Mouse (Mus musculus) liver, embryonic 11.5 days (tissue): ENCODE results near the gene Prkab2. TPM values are rescaled to one million over a fixed set of nuclear protein-coding genes. Genes with fewer than 3 reads are reported as not detected.

Experiments used
- ATAC-seq: fragments of 200-750 bp; cut with Nextera tagmentation; replicated peaks from 2 replicates; pipeline ENCODE4 v1.8.0; 2017; ENCODE audit warnings: moderate number of reproducible peaks, mild to moderate bottlenecking, moderate TSS enrichment, moderate library complexity; ENCODE audit not compliant: low FRiP score
- DNase-seq: peaks from one replicate; pipeline ENCODE4 v3.0.0-alpha.2; 2017; ENCODE audit warnings: low spot score
- H3K27ac ChIP-seq: fragments of 300-500 bp; sonication (generic); 2 replicates; pipeline ENCODE4 v1.5.1; 2014; ENCODE audit warnings: mild to moderate bottlenecking, low read depth, low read length, control low read depth
- H3K27me3 ChIP-seq: fragments of 300-500 bp; sonication (generic); replicated peaks from 2 replicates; pipeline ENCODE4 v1.6.1; 2014; ENCODE audit warnings: low read length, mixed read lengths; ENCODE audit not compliant: control insufficient read depth, insufficient read depth
- H3K36me3 ChIP-seq: fragments of 300-500 bp; sonication (generic); 2 replicates; pipeline ENCODE4 v1.6.1; 2014; ENCODE audit warnings: mild to moderate bottlenecking, low read length, moderate library complexity, mixed read lengths; ENCODE audit not compliant: control insufficient read depth, insufficient read depth
- H3K4me1 ChIP-seq: fragments of 300-500 bp; sonication (generic); replicated peaks from 2 replicates; pipeline ENCODE4 v1.6.1; 2014; ENCODE audit warnings: low read length, mixed read lengths; ENCODE audit not compliant: control insufficient read depth, insufficient read depth
- H3K4me2 ChIP-seq: fragments of 300-500 bp; sonication (generic); 2 replicates; pipeline ENCODE4 v1.6.1; 2014; ENCODE audit warnings: mild to moderate bottlenecking, control low read depth, moderate library complexity
- H3K4me3 ChIP-seq: fragments of 300-500 bp; sonication (generic); 2 replicates; pipeline ENCODE4 v1.5.1; 2014; ENCODE audit warnings: low read depth, low read length, control low read depth
- H3K9ac ChIP-seq: fragments of 300-500 bp; sonication (generic); 2 replicates; pipeline ENCODE4 v1.6.1; 2014; ENCODE audit warnings: low read depth, low read length, control low read depth
- H3K9me3 ChIP-seq: fragments of 300-500 bp; sonication (generic); 2 replicates; pipeline ENCODE4 v1.6.1; 2016; ENCODE audit warnings: low read length, inconsistent platforms, mixed read lengths; ENCODE audit not compliant: control insufficient read depth
- WGBS: fragments of 180-500 bp; shearing (Covaris S2); extraction: QIAGEN DNeasy Blood & Tissue Kit; methylation state at CpG from one replicate; pipeline ENCODE4 v1.1.7; 2014; 5-methylcytosine and 5-hydroxymethylcytosine counted together
- polyA plus RNA-seq: library from polyadenylated mRNA; unstranded; fragments of >200 nt; fragmentation: Nextera tagmentation; extraction: Ambion mirVana; gene quantifications from 2 replicates; pipeline ENCODE4 v1.2.1, GENCODE M21; 2014

The Prkab2 gene
- polyA plus RNA-seq, 1 experiment from 2014 or later: 4.5 TPM

DNA sequence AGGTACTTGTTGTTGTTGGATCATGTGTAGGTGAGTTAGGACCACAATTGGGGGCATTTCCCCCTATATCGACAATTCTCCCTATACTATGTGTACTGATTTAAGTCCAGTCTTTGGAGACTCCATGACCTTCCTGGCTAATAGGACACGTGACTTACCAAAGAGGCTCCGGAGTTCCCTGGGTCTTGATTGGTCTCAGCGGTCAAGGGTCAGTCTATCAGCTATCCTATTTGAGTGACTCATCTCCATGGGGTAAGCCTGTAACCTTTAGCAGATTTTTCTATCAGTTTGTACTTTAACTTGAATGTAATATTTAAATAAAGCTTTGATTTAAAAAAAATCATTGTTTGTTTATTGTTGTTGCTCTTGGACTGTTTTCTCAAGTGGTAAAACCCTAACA, 37.3 kb upstream of the Prkab2 start:
- Histone ChIP-seq H3K9ac (no peak overlapping the region), H3K4me2 (no peak overlapping the region)
- WGBS: 87% methylated on average over 4 of the region's 4 CpGs

DNA sequence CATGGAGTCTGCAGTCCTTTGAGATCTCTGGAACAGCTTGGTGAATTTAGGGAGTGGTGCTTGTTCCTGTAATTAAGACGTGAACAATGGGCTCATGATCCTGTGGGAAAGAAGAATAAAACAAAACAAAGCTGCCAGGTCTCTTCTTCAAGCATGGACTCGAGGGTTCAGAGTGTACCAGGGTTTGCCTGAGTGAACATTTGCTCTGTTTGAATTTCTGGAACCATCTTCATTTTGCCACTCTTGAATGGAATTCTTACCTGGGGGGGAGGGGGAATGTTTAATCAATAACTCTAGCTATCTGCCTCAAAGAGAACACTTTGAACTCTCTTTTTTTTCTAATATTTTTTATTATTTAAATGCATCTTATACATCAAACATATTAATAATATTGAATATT, 33.4 kb upstream of the Prkab2 start:
- Histone ChIP-seq H3K4me3 (no peak overlapping the region), H3K36me3 (no peaks in the 10 kb centered on the region), H3K9ac (no peak overlapping the region), H3K27me3 (no peaks in the 10 kb centered on the region), H3K4me2 (no peak overlapping the region), H3K4me1 (peaks cover 7% of the 10 kb centered on the region; the same call in 1 of the 2 replicates), H3K9me3 (no peaks in the 10 kb centered on the region), H3K27ac (no peak overlapping the region)
- 59% methylated on average over 2 of the region's 2 CpGs for WGBS
- DNase-seq (no peak), ATAC-seq (no peak)

More for the DNA sequence above, 37.3 kb upstream of the Prkab2 start:
- DNase-seq (no peak), ATAC-seq (no peak)
- no peak overlapping the region for H3K27ac ChIP-seq
- no peaks in the 10 kb centered on the region for H3K4me1 ChIP-seq
- H3K27me3 ChIP-seq: no peaks in the 10 kb centered on the region
- H3K4me3 ChIP-seq: no peak overlapping the region
- no peaks in the 10 kb centered on the region for H3K9me3 ChIP-seq
- H3K36me3 ChIP-seq: no peaks in the 10 kb centered on the region

- H3K4me2 ChIP-seq: peak overlapping the region; percentile 69
- H3K27ac ChIP-seq: peak overlapping the region; percentile 30; the same call in 1 of the 2 replicates
- 59% methylated on average over 7 of the region's 7 CpGs for WGBS
- H3K36me3 ChIP-seq: no peaks in the 10 kb centered on the region
- 0 out of 2 replicates have a peak, but pooled peaks have one; percentile 24 for ATAC-seq
- H3K4me3 ChIP-seq: peak overlapping the region; percentile 59
- H3K4me1 ChIP-seq: peaks cover 7% of the 10 kb centered on the region; the same call in 1 of the 2 replicates
- H3K9me3 ChIP-seq: no peaks in the 10 kb centered on the region
- H3K27me3 ChIP-seq: no peaks in the 10 kb centered on the region
- no peak overlapping the region; the same call in 1 of the 2 replicates for H3K9ac ChIP-seq
- DNase-seq: no peak
Measured at GRCm38 (mm10) chr3:97627893-97628292, 30.1 kb upstream of the Prkab2 start.

DNA sequence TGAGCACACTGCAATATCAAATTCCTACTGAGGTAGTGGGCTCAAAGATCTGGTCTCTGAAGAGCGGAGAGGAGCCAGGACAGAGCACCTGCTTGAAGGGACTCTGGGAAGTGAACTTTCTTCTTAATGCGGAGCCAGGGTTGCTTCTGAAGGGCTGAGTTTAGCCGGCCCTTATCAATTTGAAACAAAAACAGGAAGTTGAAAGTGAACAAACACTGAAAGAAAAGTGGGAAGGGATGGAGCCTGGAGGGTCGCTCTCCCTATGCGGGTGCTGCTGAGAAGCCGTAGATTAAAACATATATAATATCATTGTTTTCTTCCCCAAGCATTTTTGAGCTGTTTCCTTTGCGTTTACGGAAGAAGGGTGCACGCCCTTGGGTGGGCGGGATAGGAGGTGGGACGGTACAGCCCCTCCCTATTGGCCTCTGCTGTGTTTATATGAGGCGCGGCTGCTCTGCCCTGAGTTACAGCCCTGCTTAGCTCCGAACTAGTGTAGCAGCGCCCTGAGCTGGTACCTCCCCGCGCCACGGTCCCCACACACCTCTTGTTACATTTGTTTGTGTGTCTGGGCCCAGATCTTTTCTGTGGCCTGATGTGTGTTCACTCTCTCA, 29.5 kb upstream of the Prkab2 start, which contains the start of gene Fmo5:
TSS of gene Fmo5 (plus strand) at position 414 of the 611 bp plus-strand sequence.
- WGBS: under 1% methylated on average over 18 of the region's 18 CpGs
- H3K9ac ChIP-seq: peak within 1 kb of the TSS; percentile 70

DNA sequence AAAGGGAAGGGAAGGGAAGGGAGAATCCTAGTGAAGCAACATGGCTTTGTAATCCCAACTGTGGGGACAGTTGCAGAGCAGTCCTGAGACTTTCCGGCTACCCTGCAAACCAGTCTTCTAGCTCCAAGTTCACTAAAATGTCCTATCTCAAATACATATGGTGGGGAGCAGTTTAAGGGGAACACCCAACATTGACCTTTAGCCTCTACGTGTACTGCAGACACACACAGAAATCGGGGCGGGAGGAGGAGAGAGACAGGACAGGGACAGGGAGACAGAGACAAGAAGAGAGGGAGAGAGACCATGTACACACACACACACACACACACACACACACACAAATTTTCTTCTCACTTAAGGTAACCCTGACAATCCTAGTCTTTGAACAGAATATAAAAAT, 28.1 kb upstream of the Prkab2 start:
- H3K27me3 ChIP-seq: no peaks in the 10 kb centered on the region
- no peak overlapping the region for H3K4me3 ChIP-seq
- 85% methylated on average over 4 of the region's 4 CpGs for WGBS

More for the DNA sequence above, 29.5 kb upstream of the Prkab2 start, which contains the start of gene Fmo5:
- Histone ChIP-seq H3K4me1 (peaks cover 7% of the 10 kb centered on the region; the same call in 1 of the 2 replicates), H3K36me3 (no peaks in the 10 kb centered on the region), H3K4me2 (peak within 1 kb of the TSS; percentile 69), H3K4me3 (peak within 1 kb of the TSS; percentile 59), H3K27ac (peak within 1 kb of the TSS; percentile 30; the same call in 1 of the 2 replicates), H3K9me3 (no peaks in the 10 kb centered on the region), H3K27me3 (no peaks in the 10 kb centered on the region)
- DNase-seq (peak; percentile 66), ATAC-seq (peak; percentile 100)

GRCm38 (mm10) chr3:97630746-97631145, 27.2 kb upstream of the Prkab2 start:
- Histone ChIP-seq H3K9me3 (no peaks in the 10 kb centered on the region), H3K9ac (no peak overlapping the region), H3K36me3 (no peaks in the 10 kb centered on the region), H3K4me2 (no peak overlapping the region), H3K27me3 (no peaks in the 10 kb centered on the region), H3K4me3 (no peak overlapping the region), H3K4me1 (peaks cover 7% of the 10 kb centered on the region; the same call in 1 of the 2 replicates), H3K27ac (no peak overlapping the region)
- 91% methylated on average over 4 of the region's 4 CpGs for WGBS
- DNase-seq (no peak), ATAC-seq (no peak)

More for the DNA sequence above, 28.1 kb upstream of the Prkab2 start:
- ATAC-seq: no peak
- no peak for DNase-seq
- peaks cover 7% of the 10 kb centered on the region; the same call in 1 of the 2 replicates for H3K4me1 ChIP-seq
- H3K4me2 ChIP-seq: no peak overlapping the region
- H3K27ac ChIP-seq: no peak overlapping the region
- no peaks in the 10 kb centered on the region for H3K36me3 ChIP-seq
- no peaks in the 10 kb centered on the region for H3K9me3 ChIP-seq
- no peak overlapping the region for H3K9ac ChIP-seq

- no peak for DNase-seq
- Histone ChIP-seq H3K4me2 (no peak overlapping the region), H3K36me3 (no peaks in the 10 kb centered on the region), H3K27me3 (no peaks in the 10 kb centered on the region), H3K9ac (no peak overlapping the region), H3K4me1 (peaks cover 7% of the 10 kb centered on the region; the same call in 1 of the 2 replicates), H3K9me3 (no peaks in the 10 kb centered on the region), H3K4me3 (no peak overlapping the region), H3K27ac (no peak overlapping the region)
- no peak for ATAC-seq
- 83% methylated on average over 8 of the region's 8 CpGs for WGBS
Measured at GRCm38 (mm10) chr3:97631258-97631860, 26.6 kb upstream of the Prkab2 start.

GRCm38 (mm10) chr3:97633456-97633855, 24.5 kb upstream of the Prkab2 start:
- Histone ChIP-seq H3K36me3 (no peaks in the 10 kb centered on the region), H3K9me3 (no peaks in the 10 kb centered on the region), H3K27me3 (no peaks in the 10 kb centered on the region), H3K9ac (no peak overlapping the region), H3K4me3 (no peak overlapping the region), H3K4me1 (0 out of 2 replicates have a peak, but pooled peaks cover 4% of the 10 kb centered on the region), H3K4me2 (no peak overlapping the region), H3K27ac (no peak overlapping the region)
- ATAC-seq: no peak
- 80% methylated on average over 4 of the region's 4 CpGs for WGBS
- no peak for DNase-seq
